Mouse (Mus musculus): Measurements from ENCODE around the gene Smim7. TPM values are rescaled to one million over a fixed set of nuclear protein-coding genes. Genes with fewer than 3 reads are reported as not detected.

The Smim7 gene
- total RNA-seq (2021) = 79.7 and 95.5 TPM in 2 replicates
- long read RNA-seq, experiment 1, transcript Smim7-203 (5 exons, 2,892 nt) = major isoform, 100 of 113 reads
- long read RNA-seq, experiment 1, partial matches to known transcripts = 2 of 113 reads
- long read RNA-seq, experiment 1, other reads (novel, unspliced or antisense) = 8 of 113 reads
- long read RNA-seq, experiment 2, transcript Smim7-203 (5 exons, 2,892 nt) = major isoform, 86 of 95 reads
- long read RNA-seq, experiment 2, partial matches to known transcripts = 7 of 95 reads
- long read RNA-seq, experiment 2, other reads (novel, unspliced or antisense) = 1 of 95 reads

GRCm38 (mm10) chr8:72570633-72571610, at the start of gene Smim7:
Smim7 (minus strand) TSS chr8:72571088.
- peak; percentile 99 for DNase-seq

- peak; percentile 62 for DNase-seq
Measured at GRCm38 (mm10) chr8:72590198-72590597, 19.3 kb upstream of the Smim7 start.

GRCm38 (mm10) chr8:72589286-72589685, 18.4 kb upstream of the Smim7 start:
- no peak for DNase-seq

GRCm38 (mm10) chr8:72588865-72589264, 18.0 kb upstream of the Smim7 start:
- no peak for DNase-seq

GRCm38 (mm10) chr8:72587806-72588205, 16.9 kb upstream of the Smim7 start:
- no peak for DNase-seq

GRCm38 (mm10) chr8:72584390-72584789, 13.5 kb upstream of the Smim7 start:
- DNase-seq = peak; percentile 25

- peak; percentile 77 for DNase-seq
Measured at GRCm38 (mm10) chr8:72583056-72583771, 12.3 kb upstream of the Smim7 start.

- DNase-seq = no peak
Measured at GRCm38 (mm10) chr8:72579374-72579773, 8.5 kb upstream of the Smim7 start.

- no peak for DNase-seq
Measured at GRCm38 (mm10) chr8:72577941-72578340, 7.1 kb upstream of the Smim7 start.

GRCm38 (mm10) chr8:72577266-72577665, 6.4 kb upstream of the Smim7 start:
- DNase-seq = no peak

GRCm38 (mm10) chr8:72575915-72576314, 5.0 kb upstream of the Smim7 start:
- peak; percentile 52 for DNase-seq

GRCm38 (mm10) chr8:72573450-72573849, 2.6 kb upstream of the Smim7 start:
- DNase-seq = no peak

- no peak for DNase-seq
Measured at GRCm38 (mm10) chr8:72572507-72572906, 1.6 kb upstream of the Smim7 start.

- DNase-seq = peak; percentile 90
Measured at GRCm38 (mm10) chr8:72571611-72572473, 954 bp upstream of the Smim7 start, which contains the start of gene Tmem38a. Tmem38a (plus strand) TSS chr8:72572055.

- DNase-seq = no peak
Measured at GRCm38 (mm10) chr8:72565970-72566369, 4.9 kb downstream of the Smim7 start.

GRCm38 (mm10) chr8:72561111-72561689, 9.7 kb downstream of the Smim7 start:
- no peak for DNase-seq

GRCm38 (mm10) chr8:72555770-72556169, 15.1 kb downstream of the Smim7 start:
- no peak for DNase-seq

- peak; percentile 27 for DNase-seq
Measured at GRCm38 (mm10) chr8:72549314-72549892, 21.5 kb downstream of the Smim7 start.

- peak; percentile 74 for DNase-seq
Measured at GRCm38 (mm10) chr8:72548644-72549313, 22.1 kb downstream of the Smim7 start.

Data from adrenal gland, postnatal 14 days (tissue).